Mouse (Mus musculus): ENCODE data around the gene Ndufa7.
"Not testable (repeated sequence)": the region's sequence is repeated elsewhere in the genome, so short reads cannot be mapped to it uniquely, and the experiment has no call there.

The Ndufa7 gene

DNA sequence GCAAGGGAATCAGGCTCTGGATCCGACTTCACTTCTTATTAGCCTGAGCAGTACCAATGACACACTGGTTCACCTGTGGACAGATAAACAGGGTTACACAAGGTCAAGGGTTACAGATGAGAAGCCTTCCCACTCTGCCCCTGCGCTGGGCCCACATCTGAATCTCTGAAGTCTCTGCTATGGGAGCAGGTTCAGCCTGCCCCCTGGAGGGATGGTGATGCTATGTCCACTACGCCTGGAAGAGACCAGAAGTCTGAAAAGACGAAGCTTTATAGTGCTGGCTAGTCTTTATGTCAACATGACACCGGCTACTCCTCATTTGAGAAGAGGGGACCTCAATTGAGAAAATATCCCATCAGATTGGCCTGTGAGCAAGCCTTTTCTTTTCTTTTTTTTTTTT, 51.4 kb downstream of the Ndufa7 start:
- DNase-seq (ENCODE audit: low spot score) = not testable (repeated sequence)

DNA sequence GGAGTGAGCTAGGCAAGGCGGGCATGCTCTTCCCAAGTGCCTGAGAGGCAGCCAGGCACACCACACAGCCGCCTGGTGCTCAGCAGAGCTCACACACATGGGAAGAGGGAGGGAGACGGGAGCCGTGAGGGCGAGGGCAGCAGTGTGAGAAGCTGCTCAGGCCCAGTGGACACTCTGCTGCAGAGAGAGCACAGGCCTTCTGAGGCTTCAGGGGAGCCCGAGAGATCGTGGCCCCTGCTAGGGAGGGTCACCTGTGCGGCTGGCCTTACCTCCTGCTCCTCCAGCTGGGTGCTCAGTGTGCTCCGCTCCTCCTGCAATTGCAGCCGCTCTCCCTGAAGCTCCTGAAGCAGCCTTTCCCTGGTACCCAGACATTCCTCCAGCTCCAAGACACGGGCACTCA, 59.9 kb downstream of the Ndufa7 start:
- DNase-seq (ENCODE audit: low spot score) = not testable (repeated sequence)

DNA sequence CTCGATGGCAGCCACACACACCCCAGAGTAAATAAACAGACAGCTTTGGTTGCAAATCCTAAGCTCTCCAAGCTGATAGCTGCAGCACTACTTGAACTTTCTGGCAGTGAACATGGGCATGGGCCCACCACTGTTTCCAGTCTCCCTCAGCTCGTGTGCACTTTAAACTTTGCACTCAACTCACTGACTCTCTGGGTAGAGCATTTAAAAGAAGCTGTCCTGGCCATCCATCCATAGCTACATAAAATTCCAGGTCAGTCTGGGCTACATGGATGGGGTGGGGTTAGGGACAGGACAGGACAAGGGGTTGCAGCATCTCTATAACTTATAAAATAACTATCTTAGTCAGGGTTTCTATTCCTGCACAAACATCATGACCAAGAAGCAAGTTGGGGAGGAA, 63.4 kb downstream of the Ndufa7 start:
- not testable (repeated sequence) for DNase-seq (ENCODE audit: low spot score)
